Mouse (Mus musculus) thymus, postnatal 14 days (tissue): ENCODE results near the gene Trip11.

Source experiments
- DNase-seq: peaks from one replicate; pipeline ENCODE4 v3.0.0; 2021

Gene Trip11

GRCm38 (mm10) chr12:101818608-101819370 lies 94.3 kb downstream of the Trip11 start, which contains the start of gene Fbln5:
TSS of gene Fbln5 (minus strand) at chr12:101819055.
- peak; percentile 33 for DNase-seq

- DNase-seq = no peak
Observed at GRCm38 (mm10) chr12:101818246-101818607, 94.8 kb downstream of the Trip11 start.

DNA sequence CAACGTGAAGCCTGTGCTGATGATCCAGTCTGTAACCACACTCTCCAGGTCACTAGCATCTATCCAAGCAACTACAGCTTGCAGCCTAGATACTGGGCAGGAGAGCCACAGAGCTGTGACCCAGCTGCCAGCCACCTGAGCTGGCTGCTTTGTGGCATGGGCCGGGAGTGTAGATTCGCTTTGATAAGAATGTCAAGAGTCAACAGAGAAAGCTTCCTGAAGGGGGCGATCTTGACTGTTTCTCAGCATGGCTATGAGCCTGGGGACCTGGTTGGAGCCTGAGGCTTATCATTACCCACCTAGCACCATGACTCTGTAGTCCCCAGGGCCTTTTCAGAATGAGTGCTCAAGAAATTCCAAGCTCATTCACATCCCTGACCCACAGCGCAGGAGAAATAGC lies 96.3 kb downstream of the Trip11 start:
- peak; percentile 13 for DNase-seq

DNA sequence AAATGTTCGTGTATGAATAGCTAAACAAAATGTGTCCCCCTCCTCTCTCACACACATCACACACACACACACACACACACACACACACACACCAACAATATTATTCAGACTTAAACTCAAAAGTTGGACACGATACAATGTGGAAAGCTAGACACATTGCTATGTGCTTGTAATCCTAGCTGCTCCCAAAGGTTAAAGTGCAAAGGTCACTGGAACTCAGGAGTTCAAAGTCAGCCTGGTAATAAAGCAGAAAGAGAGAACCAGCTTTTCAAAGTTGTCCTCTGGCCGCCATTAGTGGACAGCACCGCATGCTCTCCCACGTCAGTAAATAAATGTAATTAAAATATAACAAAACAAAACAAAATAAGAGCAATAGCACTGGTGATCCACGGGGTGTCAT lies 97.3 kb downstream of the Trip11 start:
- no peak for DNase-seq

DNA sequence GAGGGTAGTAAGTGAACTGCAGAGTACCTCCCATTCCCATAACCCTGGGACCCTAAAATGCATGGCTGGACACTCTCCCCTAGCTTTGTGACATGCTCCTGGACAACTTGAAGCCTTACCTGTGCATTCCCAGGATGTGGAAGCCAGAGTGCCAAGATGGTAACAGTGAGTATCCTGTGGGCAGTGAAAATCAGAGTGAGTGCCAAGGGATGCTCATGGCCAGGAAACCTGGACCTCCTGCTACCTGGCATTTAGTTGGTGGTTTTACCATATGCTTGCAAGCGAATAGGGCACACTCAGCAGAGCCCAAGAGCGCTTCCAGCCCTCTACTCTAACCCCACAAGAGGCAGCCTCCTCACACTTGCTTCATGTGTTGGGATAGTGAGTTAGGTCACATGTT lies 98.6 kb downstream of the Trip11 start:
- DNase-seq = no peak

DNA sequence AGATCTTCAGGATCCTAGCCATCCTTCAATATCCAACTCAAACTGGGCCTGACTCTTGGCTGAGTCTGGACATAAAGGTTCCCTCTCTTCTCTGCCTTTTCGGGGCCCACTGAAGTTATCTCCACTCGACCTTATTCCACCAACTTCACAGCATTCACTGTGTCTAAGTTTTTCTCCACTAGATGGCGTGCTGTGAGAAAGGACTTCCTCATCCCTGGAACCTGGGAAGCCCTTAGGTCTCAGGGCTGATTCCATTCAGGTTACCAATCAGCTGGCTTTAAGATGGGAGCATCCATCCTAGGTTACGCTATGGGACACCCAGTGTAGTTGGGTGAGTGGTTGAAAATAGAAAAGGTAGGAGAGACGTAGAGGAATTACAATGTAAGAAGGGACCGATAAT lies 101.9 kb downstream of the Trip11 start:
- peak; percentile 31 for DNase-seq

DNA sequence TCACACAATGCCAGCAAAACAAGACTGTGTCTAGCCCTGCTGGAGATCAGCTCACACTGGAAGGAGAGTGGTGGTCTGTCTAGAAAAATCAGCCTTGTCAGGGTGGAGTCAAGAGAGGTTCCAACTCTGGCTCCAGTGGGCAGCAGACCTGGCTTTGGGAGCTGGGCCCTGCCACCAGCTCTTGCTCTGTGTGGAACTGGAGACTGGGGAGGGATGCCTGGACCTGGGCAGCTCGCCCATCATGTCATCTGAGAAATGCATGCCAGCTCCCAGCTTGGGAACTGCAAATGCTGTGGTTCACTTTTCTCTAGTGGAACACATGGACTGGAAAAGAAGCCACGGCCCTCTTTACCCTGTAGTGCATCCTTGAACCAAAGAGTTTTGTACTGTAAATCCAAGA lies 102.6 kb downstream of the Trip11 start:
- no peak for DNase-seq

DNA sequence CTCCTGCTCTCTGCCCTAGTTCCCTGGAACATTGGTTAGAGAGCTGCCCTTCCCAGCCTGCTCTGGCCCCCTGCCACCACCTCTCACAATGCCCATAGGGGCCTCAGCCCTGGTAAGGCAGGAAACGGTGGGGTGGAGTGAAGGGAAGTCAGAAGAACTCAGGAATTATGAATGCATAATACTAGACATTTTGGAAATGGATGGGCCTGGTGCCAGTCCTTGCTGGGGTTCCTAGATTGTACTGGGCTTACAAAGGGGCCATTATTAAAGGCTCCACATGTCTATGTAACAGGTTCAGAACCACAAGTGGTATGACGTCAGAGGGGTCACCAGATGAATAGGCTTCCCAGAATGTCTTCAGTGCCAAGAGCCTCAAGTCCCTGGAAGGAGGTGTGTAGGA lies 105.7 kb downstream of the Trip11 start:
- DNase-seq = no peak

DNA sequence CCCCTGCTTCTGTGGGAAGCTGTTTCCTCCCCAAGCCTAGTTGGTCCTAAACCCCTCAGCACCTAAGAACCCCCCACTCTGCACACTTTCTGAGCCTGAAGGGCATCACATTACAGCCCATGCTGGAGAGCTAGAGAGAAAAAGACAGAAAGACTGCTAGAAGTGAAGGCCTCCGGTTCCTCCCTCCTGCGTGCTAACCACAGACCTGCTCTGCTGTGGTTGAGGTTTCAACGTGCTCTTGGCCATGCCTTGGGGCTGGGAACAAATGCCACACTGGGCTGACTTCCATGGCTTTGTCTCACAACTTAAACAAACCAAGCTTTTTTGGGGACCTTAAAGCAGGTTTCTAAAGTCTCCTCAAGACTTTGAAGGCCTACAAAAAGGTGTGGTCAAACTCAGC lies 110.6 kb downstream of the Trip11 start:
- no peak for DNase-seq

DNA sequence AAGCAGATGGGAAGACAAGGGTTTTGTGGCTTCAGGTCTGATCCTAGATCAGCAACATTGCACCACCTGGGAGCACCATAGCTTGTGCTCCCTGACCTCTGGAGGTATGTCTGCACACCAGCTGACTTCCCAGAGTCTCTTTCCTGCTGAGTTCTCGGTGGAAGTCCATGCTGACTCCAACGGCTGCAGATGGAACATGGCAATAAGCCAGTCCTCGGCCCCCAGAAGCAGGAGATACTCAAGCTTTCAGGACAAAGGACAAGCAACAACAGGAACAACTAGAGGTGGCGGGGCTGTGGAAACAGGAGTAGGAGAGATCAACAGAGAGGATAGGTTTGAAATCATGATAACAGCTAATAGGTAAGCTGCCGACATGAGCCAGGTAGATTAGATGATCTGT lies 111.3 kb downstream of the Trip11 start:
- DNase-seq = no peak

DNA sequence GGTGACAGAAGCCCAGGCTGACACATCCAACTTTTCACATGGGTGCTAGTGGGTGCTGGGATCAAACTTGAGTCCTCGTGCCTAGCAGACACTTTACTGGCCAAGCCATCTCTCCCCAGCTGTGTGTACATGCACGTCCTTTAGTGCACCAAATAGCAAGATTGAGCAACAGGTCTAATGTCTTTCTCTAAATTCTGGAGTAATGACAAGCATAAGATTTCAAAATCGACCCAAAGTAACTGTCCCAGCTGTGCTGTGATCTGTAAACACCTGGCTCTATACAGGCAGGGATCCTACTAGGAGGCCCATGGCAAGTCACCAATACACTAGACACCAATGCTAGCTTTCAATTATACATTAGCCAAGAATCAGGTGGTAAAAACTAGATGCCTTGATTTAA lies 112.0 kb downstream of the Trip11 start:
- DNase-seq = no peak

DNA sequence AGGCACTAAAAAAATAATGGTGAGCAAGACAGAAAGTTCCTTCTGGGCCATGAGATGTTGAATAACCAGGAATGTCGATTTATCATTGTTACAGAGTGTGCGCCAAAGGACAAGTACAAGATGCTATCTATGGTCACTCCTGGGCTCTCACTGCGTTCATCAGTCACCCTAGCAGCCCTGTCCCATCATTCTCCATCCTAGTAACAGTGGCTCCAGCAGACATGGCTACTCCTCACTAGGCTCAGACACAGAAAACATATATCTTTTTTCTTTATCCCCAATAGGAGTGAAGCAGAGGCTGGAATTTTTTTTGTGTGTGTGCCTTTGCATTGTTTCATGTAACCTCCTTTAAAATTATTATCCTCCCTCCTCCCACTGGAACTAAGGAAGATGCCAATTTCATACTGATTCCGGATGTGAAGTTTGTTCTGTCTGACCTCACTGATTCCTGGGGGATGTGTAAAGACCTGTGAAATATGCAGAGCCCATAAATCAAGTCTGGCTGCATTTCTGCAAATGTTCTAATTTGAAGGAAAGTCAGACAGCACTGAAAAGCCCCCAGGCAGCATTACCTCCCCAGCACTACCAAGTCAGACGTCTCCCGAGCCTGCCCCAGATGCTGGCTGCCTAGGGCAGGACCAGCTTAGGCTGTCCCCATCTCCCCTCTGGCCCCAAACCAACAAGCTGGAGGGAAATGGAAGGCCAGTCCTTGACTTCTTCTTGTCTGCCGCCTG lies 114.7 kb downstream of the Trip11 start:
- DNase-seq = no peak

GRCm38 (mm10) chr12:101794458-101794857 lies 118.6 kb downstream of the Trip11 start:
- no peak for DNase-seq

- DNase-seq = no peak
Observed at GRCm38 (mm10) chr12:101793221-101793621, 119.8 kb downstream of the Trip11 start.

- DNase-seq = no peak
Observed at GRCm38 (mm10) chr12:101792684-101793083, 120.4 kb downstream of the Trip11 start.

GRCm38 (mm10) chr12:101789767-101790166 lies 123.3 kb downstream of the Trip11 start:
- DNase-seq = no peak

GRCm38 (mm10) chr12:101789250-101789649 lies 123.8 kb downstream of the Trip11 start:
- DNase-seq = no peak
